Comparison of ENCODE assay signal across 14 mouse cellular contexts in the genomic region with DNA sequence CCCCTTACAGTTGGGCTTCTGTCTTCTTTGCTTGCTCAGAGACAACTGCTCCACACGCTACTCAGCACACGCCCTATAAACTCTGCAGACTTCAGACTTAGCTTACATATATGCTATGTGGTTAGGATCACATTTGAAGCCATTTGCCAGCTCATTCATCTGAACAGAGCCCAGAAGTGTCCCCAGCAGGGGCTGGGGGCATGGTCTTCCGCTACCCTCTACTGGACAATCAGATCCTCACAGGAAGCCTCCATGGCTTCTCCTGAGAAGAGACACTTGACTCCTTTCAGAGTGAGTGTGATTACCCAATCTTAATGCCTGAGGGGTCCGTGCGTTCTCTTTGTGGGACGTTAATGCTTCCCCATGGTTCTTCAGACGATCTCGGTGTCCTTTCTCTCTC. TPM values are rescaled to one million over a fixed set of nuclear protein-coding genes. Genes with fewer than 3 reads are reported as not detected.
DNase-seq lines count a peak whose midpoint lies in the region; ATAC-seq and TF ChIP-seq lines count a peak whose summit lies in the region.
"Had no signal": no experiment of that assay in that cellular context is flagged by ENCODE, and none has a peak within 500 bp of the region (broad histone marks: within the 10 kb centered on the region; RNA-seq: fewer than 3 reads in every experiment).

No protein-coding gene starts in this region.

- H3K4me3 ChIP-seq in gastrocnemius, adult 2 months = no peak overlapping the region
- H3K4me3 ChIP-seq in limb, embryonic 14.5 days (replicated peaks; ENCODE audit: low read length) = no peak overlapping the region
- no peak overlapping the region for H3K4me3 ChIP-seq in limb, embryonic 10.5 days
- H3K4me3 ChIP-seq in forebrain, embryonic 12.5 days (replicated peaks) = no peak overlapping the region
- H3K4me3 ChIP-seq: erythroblast, embryonic 14.5 days had no signal

- no peak for DNase-seq in gastrocnemius, adult 2 months
- no peak for DNase-seq in gastrocnemius, adult 18-20 months (ENCODE audit: low spot score)
- peak; percentile 49 for DNase-seq in limb, embryonic 14.5 days (ENCODE audit: low spot score)
- DNase-seq in limb, embryonic 10.5 days (ENCODE audit: low spot score) = no peak
- peak; percentile 42 for DNase-seq in retina, embryonic 14.5 days (ENCODE audit: low spot score)
- DNase-seq in ovary, postnatal 14 days (ENCODE audit: low spot score) = no peak
- DNase-seq: cerebellum, adult 18-20 months; gastrocnemius, postnatal 10 days; right cerebral cortex, adult 18-20 months had no signal

- ATAC-seq in limb, embryonic 14.5 days (ENCODE audit: low FRiP score, low read depth) = no peak
- 0 out of 2 replicates have a peak, but pooled peaks have one; percentile 36 for ATAC-seq in common myeloid progenitor, adult 5-6 weeks (replicated peaks; ENCODE audit: low read depth, poor library complexity, severe bottlenecking)
- ATAC-seq in forebrain, embryonic 12.5 days (ENCODE audit: low FRiP score) = no peak
- ATAC-seq: hindbrain, embryonic 16.5 days had no signal

- TF ChIP-seq POLR2A in limb, embryonic 14.5 days (IDR thresholded peaks at IDR 0.05; ENCODE audit: borderline replicate concordance, extremely low read depth, insufficient read depth, insufficient read length) = no peak

- peaks cover 5% of the 10 kb centered on the region; the same call in 1 of the 2 replicates for H3K4me1 ChIP-seq in limb, embryonic 14.5 days (ENCODE audit: control insufficient read depth, insufficient read depth, low read length)
- H3K4me1 ChIP-seq in limb, embryonic 10.5 days = peaks cover 13% of the 10 kb centered on the region
- peaks cover 6% of the 10 kb centered on the region; the same call in 1 of the 2 replicates for H3K4me1 ChIP-seq in forebrain, embryonic 12.5 days

- H3K36me3 ChIP-seq in limb, embryonic 14.5 days (ENCODE audit: control insufficient read depth, insufficient read depth, low read length) = no peaks in the 10 kb centered on the region
- H3K36me3 ChIP-seq in limb, embryonic 10.5 days = no peaks in the 10 kb centered on the region
- no peaks in the 10 kb centered on the region for H3K36me3 ChIP-seq in forebrain, embryonic 12.5 days (replicated peaks)

- H3K27ac ChIP-seq in gastrocnemius, adult 2 months = no peak overlapping the region
- H3K27ac ChIP-seq in limb, embryonic 14.5 days (replicated peaks; ENCODE audit: low read depth, low read length) = no peak overlapping the region
- H3K27ac ChIP-seq in limb, embryonic 10.5 days = no peak overlapping the region
- H3K27ac ChIP-seq in forebrain, embryonic 12.5 days = no peak overlapping the region
- H3K27ac ChIP-seq: macrophage had no signal

- 75% methylated on average over 8 of the region's 8 CpGs for WGBS in limb, embryonic 14.5 days
- 79% methylated on average over 8 of the region's 8 CpGs for WGBS in limb, embryonic 10.5 days
- 81% methylated on average over 8 of the region's 8 CpGs for WGBS in forebrain, embryonic 12.5 days

- intact Hi-C loops in gastrocnemius, adult 2 months (cut with DNase I) = no loop called here

- no peak overlapping the region for H3K4me2 ChIP-seq in limb, embryonic 14.5 days (replicated peaks; ENCODE audit: low read depth, low read length, severe bottlenecking)
- no peak overlapping the region for H3K4me2 ChIP-seq in forebrain, embryonic 12.5 days

- no peaks in the 10 kb centered on the region for H3K27me3 ChIP-seq in limb, embryonic 14.5 days (ENCODE audit: control insufficient read depth, insufficient read depth, low read length)
- no peaks in the 10 kb centered on the region for H3K27me3 ChIP-seq in limb, embryonic 10.5 days (ENCODE audit: low read depth, poor library complexity, severe bottlenecking)
- H3K27me3 ChIP-seq in forebrain, embryonic 12.5 days = no peaks in the 10 kb centered on the region

- no peaks in the 10 kb centered on the region for H3K9me3 ChIP-seq in limb, embryonic 14.5 days (ENCODE audit: control insufficient read depth, low read length)
- no peaks in the 10 kb centered on the region for H3K9me3 ChIP-seq in limb, embryonic 10.5 days (replicated peaks)
- H3K9me3 ChIP-seq in forebrain, embryonic 12.5 days = no peaks in the 10 kb centered on the region

- no peak overlapping the region for H3K9ac ChIP-seq in limb, embryonic 14.5 days (ENCODE audit: low read depth, low read length, severe bottlenecking)
- no peak overlapping the region for H3K9ac ChIP-seq in forebrain, embryonic 12.5 days

- TF ChIP-seq CTCF in gastrocnemius, adult 2 months (IDR thresholded peaks at IDR 0.05) = peak; percentile 52

RNA-seq across cellular contexts. Expression of a gene that starts 59.6 kb away (rescaled TPM):
- 10 to 100 TPM; 38.5 to 56.1 TPM for total RNA-seq in gastrocnemius, adult 2 months (2021)
- total RNA-seq in gastrocnemius, adult 18-20 months (2021) = 10 to 100 TPM; 36.0 to 65.7 TPM
- polyA plus RNA-seq in limb, embryonic 14.5 days (2012; rRNA removed) = 22.9 and 30.6 TPM in 2 replicates
- 72.1 and 76.9 TPM in 2 replicates for polyA plus RNA-seq in limb, embryonic 14.5 days (2014; fragmentation: Nextera tagmentation; extraction: Ambion mirVana)
- polyA plus RNA-seq in limb, embryonic 10.5 days (2016; fragmentation: Nextera tagmentation; extraction: Ambion mirVana) = 13.3 and 16.4 TPM in 2 replicates
- total RNA-seq in common myeloid progenitor, adult 5-6 weeks (2017) = 11.7 and 20.1 TPM in 2 replicates
- 16.5 and 17.7 TPM in 2 replicates for polyA plus RNA-seq in forebrain, embryonic 12.5 days (2016; fragmentation: Nextera tagmentation; extraction: Ambion mirVana)

Comparison
In these comparisons a context has a peak if more than half of its experiments do, and no peak if none do; other contexts are left out.
1. DNase-seq: peak in limb, embryonic 14.5 days (single experiment) and retina, embryonic 14.5 days (single experiment); none in gastrocnemius, adult 2 months (single experiment), gastrocnemius, adult 18-20 months (single experiment), limb, embryonic 10.5 days (single experiment) and ovary, postnatal 14 days (single experiment).